Mouse (Mus musculus) left cerebral cortex, postnatal 4 days (tissue): ENCODE data around the gene Hectd4. TPM values are rescaled to one million over a fixed set of nuclear protein-coding genes. Genes with fewer than 3 reads are reported as not detected.
"Not testable (repeated sequence)": the region's sequence is repeated elsewhere in the genome, so short reads cannot be mapped to it uniquely, and the experiment has no call there.

ENCODE experiments used
- DNase-seq: peaks from one replicate; pipeline ENCODE4 v3.0.0-alpha.2; 2022
- intact Hi-C: fragments of 180-260 bp; cut with DNase I; formaldehyde crosslinking; loops from one replicate; pipeline ENCODE4 v1.15.1; 2025
- total RNA-seq, 2 experiments: library from RNA; stranded (reverse); gene quantifications; 2 replicates each; pipeline ENCODE4 v1.2.3; 2021

Hectd4 gene
- total RNA-seq, 2 experiments from 2014 or later, result 202 to 219 TPM

GRCm38 (mm10) chr5:121271046-121271445 is 51.0 kb downstream of the Hectd4 start:
- intact Hi-C loops, result no loop called here
- DNase-seq, result no peak

- DNase-seq, result no peak
Observed at GRCm38 (mm10) chr5:121276808-121277207, 56.8 kb downstream of the Hectd4 start.

GRCm38 (mm10) chr5:121280456-121280855 is 60.4 kb downstream of the Hectd4 start:
- intact Hi-C loops, result no loop called here

More at GRCm38 (mm10) chr5:121276808-121277207, 56.8 kb downstream of the Hectd4 start:
- intact Hi-C loops, result no loop called here

GRCm38 (mm10) chr5:121283051-121283450 is 63.0 kb downstream of the Hectd4 start:
- intact Hi-C loops, result no loop called here
- no peak for DNase-seq

More at GRCm38 (mm10) chr5:121280456-121280855, 60.4 kb downstream of the Hectd4 start:
- no peak for DNase-seq

- no peak for DNase-seq
- intact Hi-C loops, result no loop called here
Observed at GRCm38 (mm10) chr5:121284816-121285215, 64.8 kb downstream of the Hectd4 start.

GRCm38 (mm10) chr5:121287213-121287612 is 67.2 kb downstream of the Hectd4 start:
- intact Hi-C loops, result no loop called here
- DNase-seq, result no peak

- no peak for DNase-seq
- intact Hi-C loops, result no loop called here
Observed at GRCm38 (mm10) chr5:121290289-121290688, 70.3 kb downstream of the Hectd4 start.

GRCm38 (mm10) chr5:121292309-121293165 is 72.5 kb downstream of the Hectd4 start:
- intact Hi-C loops, result no loop called here

GRCm38 (mm10) chr5:121305009-121305408 is 85.0 kb downstream of the Hectd4 start:
- intact Hi-C loops, result loop anchor here (10.0 kb wide), 1 partner anchor 120 kb away; no protein-coding TSS in a partner anchor
- no peak for DNase-seq

More at GRCm38 (mm10) chr5:121292309-121293165, 72.5 kb downstream of the Hectd4 start:
- DNase-seq, result no peak

GRCm38 (mm10) chr5:121307620-121308019 is 87.6 kb downstream of the Hectd4 start:
- intact Hi-C loops, result loop anchor here (10.0 kb wide), 1 partner anchor 117 kb away; no protein-coding TSS in a partner anchor
- DNase-seq, result no peak

GRCm38 (mm10) chr5:121311576-121311975 is 91.6 kb downstream of the Hectd4 start:
- DNase-seq, result no peak
- intact Hi-C loops, result no loop called here

- intact Hi-C loops, result no loop called here
- DNase-seq, result no peak
Observed at GRCm38 (mm10) chr5:121313764-121314474, 93.9 kb downstream of the Hectd4 start.

- no peak for DNase-seq
- intact Hi-C loops, result no loop called here
Observed at GRCm38 (mm10) chr5:121326079-121326805, 106.2 kb downstream of the Hectd4 start.

GRCm38 (mm10) chr5:121329333-121330058 is 109.5 kb downstream of the Hectd4 start:
- intact Hi-C loops, result no loop called here

GRCm38 (mm10) chr5:121330154-121330816 is 110.3 kb downstream of the Hectd4 start:
- intact Hi-C loops, DNase-seq: not testable (repeated sequence)

More at GRCm38 (mm10) chr5:121329333-121330058, 109.5 kb downstream of the Hectd4 start:
- no peak for DNase-seq

- intact Hi-C loops, result no loop called here
- DNase-seq, result no peak
Observed at GRCm38 (mm10) chr5:121331731-121332130, 111.7 kb downstream of the Hectd4 start.

GRCm38 (mm10) chr5:121333976-121334375 is 114.0 kb downstream of the Hectd4 start:
- intact Hi-C loops, result no loop called here
- no peak for DNase-seq

- intact Hi-C loops, result no loop called here
- no peak for DNase-seq
Observed at GRCm38 (mm10) chr5:121334454-121334853, 114.4 kb downstream of the Hectd4 start.

GRCm38 (mm10) chr5:121335426-121335825 is 115.4 kb downstream of the Hectd4 start:
- intact Hi-C loops, result no loop called here
- no peak for DNase-seq

- no peak for DNase-seq
- intact Hi-C loops, result no loop called here
Observed at GRCm38 (mm10) chr5:121336009-121336408, 116.0 kb downstream of the Hectd4 start.
